Mouse (Mus musculus) heart, postnatal 0 days (tissue): ENCODE measurements around the gene Mybbp1a. TPM values are rescaled to one million over a fixed set of nuclear protein-coding genes. Genes with fewer than 3 reads are reported as not detected.
A peak's percentile ranks its signal among the peaks of the same experiment; 100 is the strongest.

Experiments used
- ATAC-seq: fragments of 200-750 bp; cut with Nextera tagmentation; 2 replicates; pipeline ENCODE4 v1.8.0; 2017; ENCODE audit warnings: low read depth, moderate number of reproducible peaks, moderate library complexity; ENCODE audit not compliant: insufficient read depth
- DNase-seq: peaks from one replicate; pipeline ENCODE4 v3.0.0-alpha.2; 2016; ENCODE audit warnings: low spot score
- H3K27ac ChIP-seq: fragments of 300-500 bp; sonication (generic); 2 replicates; pipeline ENCODE4 v1.5.1; 2014; ENCODE audit warnings: low read depth, mild to moderate bottlenecking
- H3K27me3 ChIP-seq: fragments of 300-500 bp; sonication (generic); 2 replicates; pipeline ENCODE4 v1.6.1; 2014; ENCODE audit warnings: low read length, mixed read lengths; ENCODE audit not compliant: control insufficient read depth, insufficient read depth
- H3K36me3 ChIP-seq: fragments of 300-500 bp; sonication (generic); replicated peaks from 2 replicates; pipeline ENCODE4 v1.6.1; 2014; ENCODE audit warnings: low read length, mixed read lengths; ENCODE audit not compliant: control insufficient read depth, insufficient read depth
- H3K4me1 ChIP-seq: fragments of 300-500 bp; sonication (generic); 2 replicates; pipeline ENCODE4 v1.6.1; 2014; ENCODE audit warnings: antibody characterized with exemption; ENCODE audit not compliant: control insufficient read depth, insufficient read depth
- H3K4me2 ChIP-seq: fragments of 300-500 bp; sonication (generic); 2 replicates; pipeline ENCODE4 v1.6.1; 2014; ENCODE audit warnings: low read depth, mild to moderate bottlenecking, low read length, moderate library complexity
- H3K4me3 ChIP-seq: fragments of 300-500 bp; sonication (generic); 2 replicates; pipeline ENCODE4 v1.5.1; 2014; ENCODE audit warnings: low read depth, low read length
- H3K9ac ChIP-seq: fragments of 300-500 bp; sonication (generic); replicated peaks from 2 replicates; pipeline ENCODE4 v1.6.1; 2014; ENCODE audit warnings: low read depth, low read length, mixed read lengths
- H3K9me3 ChIP-seq: fragments of 300-500 bp; sonication (generic); replicated peaks from 2 replicates; pipeline ENCODE4 v1.6.1; 2016; ENCODE audit warnings: low read length; ENCODE audit not compliant: control insufficient read depth
- CTCF ChIP-seq: IDR thresholded peaks from 2 replicates; pipeline ENCODE4 v1.5.1; 2016; ENCODE audit warnings: antibody characterized with exemption, control low read depth, low read depth
- EP300 ChIP-seq: IDR thresholded peaks from 2 replicates; pipeline ENCODE4 v1.6.1; 2016; ENCODE audit warnings: antibody characterized with exemption, low read depth
- WGBS: fragments of 180-500 bp; shearing (Covaris S2); extraction: QIAGEN DNeasy Blood & Tissue Kit; methylation state at CpG from one replicate; pipeline ENCODE4 v1.1.7; 2014; 5-methylcytosine and 5-hydroxymethylcytosine counted together
- polyA plus RNA-seq: library from polyadenylated mRNA; unstranded; fragments of >200 nt; fragmentation: Nextera tagmentation; extraction: Ambion mirVana; gene quantifications from 2 replicates; pipeline ENCODE4 v1.2.1, GENCODE M21; 2015
- total RNA-seq: library from RNA; depleted of rRNA; stranded (reverse); fragments of >200 nt; gene quantifications from 2 replicates; pipeline ENCODE4 v1.2.3, GENCODE M21; 2014; ENCODE audit warnings: low replicate concordance

Mybbp1a gene
- total and polyA plus RNA-seq, 2 experiments from 2014 or later = 20.5 to 42.1 TPM

GRCm38 (mm10) chr11:72413016-72413415, 28.1 kb upstream of the Mybbp1a start:
- H3K4me2 ChIP-seq = peak overlapping the region; percentile 52
- DNase-seq = peak; percentile 77
- H3K27me3 ChIP-seq = no peaks in the 10 kb centered on the region
- peak; percentile 19 for ATAC-seq
- H3K27ac ChIP-seq = peak overlapping the region; percentile 86
- H3K4me3 ChIP-seq = peak overlapping the region; percentile 17
- no peaks in the 10 kb centered on the region for H3K36me3 ChIP-seq
- H3K9me3 ChIP-seq = no peaks in the 10 kb centered on the region
- peaks cover 68% of the 10 kb centered on the region for H3K4me1 ChIP-seq
- TF ChIP-seq CTCF (no peak), EP300 (0 out of 2 replicates have a peak, but pooled peaks have one; percentile 87)
- 26% methylated on average over 7 of the region's 7 CpGs for WGBS
- peak overlapping the region; percentile 24; the same call in 1 of the 2 replicates for H3K9ac ChIP-seq

DNA sequence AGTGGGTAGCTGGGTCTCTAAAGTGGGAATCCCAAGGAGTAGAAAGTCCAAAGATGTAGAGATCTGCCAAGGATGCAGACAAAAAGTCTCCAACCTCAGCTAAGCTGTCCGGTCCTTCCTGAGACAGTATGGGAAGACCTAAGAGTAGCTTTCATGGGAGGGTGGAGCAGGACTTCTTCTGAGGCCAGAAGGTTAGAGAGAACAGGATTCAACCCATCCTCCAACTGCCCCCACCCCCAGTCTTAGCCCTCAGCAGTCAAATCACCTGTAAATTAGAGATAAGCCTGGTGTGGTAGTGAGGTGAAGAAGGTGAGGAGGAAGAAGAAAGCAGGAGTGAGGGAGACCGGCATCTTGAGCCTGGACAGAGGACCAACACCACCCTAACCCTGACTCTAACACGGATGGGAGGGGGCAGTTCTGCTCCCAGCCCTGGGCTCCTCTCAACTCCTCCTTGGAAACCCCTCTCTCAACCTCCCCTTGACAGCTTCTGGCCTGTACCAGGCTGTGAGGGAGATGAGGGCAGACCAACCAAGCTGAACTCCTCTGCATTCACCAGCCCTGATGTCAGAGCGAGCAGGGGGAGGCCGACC, 27.5 kb upstream of the Mybbp1a start:
- peak overlapping the region; percentile 86 for H3K27ac ChIP-seq
- 0 out of 2 replicates have a peak overlapping the region, but pooled peaks have one; percentile 24 for H3K9ac ChIP-seq
- peak overlapping the region; percentile 17 for H3K4me3 ChIP-seq
- peaks cover 67% of the 10 kb centered on the region for H3K4me1 ChIP-seq
- no peaks in the 10 kb centered on the region for H3K9me3 ChIP-seq
- no peaks in the 10 kb centered on the region for H3K36me3 ChIP-seq
- TF ChIP-seq EP300 (no peak), CTCF (no peak)
- H3K27me3 ChIP-seq = no peaks in the 10 kb centered on the region
- ATAC-seq (no peak), DNase-seq (no peak)
- 56% methylated on average over 5 of the region's 5 CpGs for WGBS
- peak overlapping the region; percentile 52 for H3K4me2 ChIP-seq

DNA sequence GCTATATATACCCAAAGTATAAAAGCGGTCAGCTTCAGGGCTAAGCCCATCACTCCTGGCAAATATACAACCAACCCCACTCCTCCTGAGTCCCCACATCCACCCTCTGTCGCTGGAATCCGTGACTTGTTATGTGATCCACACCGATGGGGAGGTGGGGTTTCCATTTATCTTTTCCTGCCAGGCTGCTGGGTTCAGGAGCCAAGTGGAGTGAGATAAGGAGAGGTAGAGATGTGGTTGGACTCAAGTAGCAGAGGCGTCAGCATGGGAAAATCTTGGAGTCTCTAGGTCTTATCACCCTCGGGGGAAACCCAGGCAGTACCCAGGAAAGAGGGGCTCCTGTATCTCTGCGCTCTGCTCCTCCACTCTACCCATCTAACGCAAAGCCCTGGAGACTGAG, 26.0 kb upstream of the Mybbp1a start:
- Histone ChIP-seq H3K9ac (no peak overlapping the region), H3K27me3 (no peaks in the 10 kb centered on the region), H3K27ac (peak overlapping the region; percentile 86), H3K4me3 (no peak overlapping the region), H3K4me2 (peak overlapping the region; percentile 52), H3K36me3 (no peaks in the 10 kb centered on the region), H3K4me1 (peaks cover 53% of the 10 kb centered on the region), H3K9me3 (no peaks in the 10 kb centered on the region)
- ATAC-seq = no peak
- TF ChIP-seq EP300 (0 out of 2 replicates have a peak, but pooled peaks have one; percentile 39), CTCF (no peak)
- no peak for DNase-seq
- 21% methylated on average over 8 of the region's 8 CpGs for WGBS

- Histone ChIP-seq H3K27me3 (no peaks in the 10 kb centered on the region), H3K36me3 (no peaks in the 10 kb centered on the region), H3K27ac (peak overlapping the region; percentile 82), H3K4me3 (no peak overlapping the region), H3K9ac (no peak overlapping the region), H3K4me2 (no peak overlapping the region), H3K9me3 (no peaks in the 10 kb centered on the region), H3K4me1 (peaks cover 51% of the 10 kb centered on the region)
- ATAC-seq = peak; percentile 74
- TF ChIP-seq CTCF = no peak
- peak; percentile 99 for TF ChIP-seq EP300
- peak; percentile 71 for DNase-seq
- WGBS = 58% methylated on average over 5 of the region's 5 CpGs
These were observed 24.5 kb upstream of the Mybbp1a start for GRCm38 (mm10) chr11:72416666-72417065.

DNA sequence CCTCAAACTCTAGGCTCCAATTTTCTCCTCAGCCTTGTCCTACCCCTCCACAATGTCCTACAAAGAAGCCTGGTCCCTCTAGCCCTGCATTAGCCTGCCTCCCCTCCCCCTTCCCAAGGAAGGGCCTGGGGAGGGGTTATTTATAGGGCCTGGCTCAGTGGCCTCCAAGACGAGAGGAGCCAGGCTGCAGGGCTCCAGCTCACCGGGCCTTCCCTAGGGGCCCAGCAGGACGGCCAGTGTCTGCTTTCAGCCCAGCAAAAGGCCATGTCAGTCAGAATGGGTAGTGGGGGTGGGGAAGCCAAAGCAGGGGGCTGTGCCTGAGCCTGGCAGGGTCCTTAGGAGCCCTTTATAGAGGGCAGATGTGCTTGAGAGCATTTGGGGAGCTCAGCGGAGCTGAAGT, 23.8 kb upstream of the Mybbp1a start:
- TF ChIP-seq EP300 = no peak
- no peak for TF ChIP-seq CTCF
- Histone ChIP-seq H3K27me3 (no peaks in the 10 kb centered on the region), H3K27ac (peak overlapping the region; percentile 82), H3K9me3 (no peaks in the 10 kb centered on the region), H3K4me3 (no peak overlapping the region), H3K9ac (no peak overlapping the region), H3K4me1 (peaks cover 45% of the 10 kb centered on the region), H3K36me3 (no peaks in the 10 kb centered on the region), H3K4me2 (no peak overlapping the region)
- WGBS = 23% methylated on average over 4 of the region's 4 CpGs
- ATAC-seq (no peak), DNase-seq (no peak)

DNA sequence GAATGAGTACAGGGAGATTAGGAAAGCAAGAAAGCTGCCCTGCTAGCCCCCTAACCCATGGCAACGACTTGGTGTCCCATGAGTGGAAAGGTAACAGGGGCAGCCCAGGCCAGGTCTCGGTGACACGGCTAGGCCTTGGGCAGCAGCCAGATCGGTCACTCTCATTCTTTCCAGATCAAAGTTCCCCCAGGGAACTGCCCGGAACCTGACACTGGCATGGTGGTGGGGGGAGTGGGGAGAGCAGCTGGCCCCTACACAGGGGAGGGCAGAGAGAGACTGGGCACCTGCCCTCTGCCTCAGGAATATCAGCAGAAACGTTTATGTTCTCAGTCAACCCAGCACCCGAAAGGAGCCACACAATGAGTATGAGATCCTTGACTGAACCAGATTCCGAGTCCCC, 22.9 kb upstream of the Mybbp1a start:
- Histone ChIP-seq H3K4me3 (no peak overlapping the region), H3K4me2 (no peak overlapping the region), H3K36me3 (no peaks in the 10 kb centered on the region), H3K4me1 (peaks cover 39% of the 10 kb centered on the region), H3K27ac (no peak overlapping the region), H3K27me3 (no peaks in the 10 kb centered on the region), H3K9me3 (no peaks in the 10 kb centered on the region), H3K9ac (no peak overlapping the region)
- no peak; the same call in 1 of the 2 replicates for ATAC-seq
- TF ChIP-seq EP300 (no peak), CTCF (no peak)
- WGBS = 40% methylated on average over 8 of the region's 8 CpGs
- no peak for DNase-seq
